Mouse (Mus musculus) forelimb bud, embryonic 11.5 days (tissue): ENCODE data around the gene Scmh1.
"Not testable (repeated sequence)": the region's sequence is repeated elsewhere in the genome, so short reads cannot be mapped to it uniquely, and the experiment has no call there.

ENCODE experiments used
- DNase-seq: peaks from one replicate; pipeline ENCODE4 v3.0.0-alpha.2; 2012; ENCODE audit warnings: low read depth, low spot score

Scmh1 gene

GRCm38 (mm10) chr4:120405144-120405805, at the start of gene Scmh1:
Scmh1 (plus strand) TSS chr4:120405281.
- peak; percentile 65 for DNase-seq

- DNase-seq, result no peak
These were observed 45.0 kb upstream of the Scmh1 start for GRCm38 (mm10) chr4:120360011-120360521.

- DNase-seq, result no peak
These were observed 40.4 kb upstream of the Scmh1 start for GRCm38 (mm10) chr4:120364729-120365128.

- DNase-seq, result no peak
These were observed 39.6 kb upstream of the Scmh1 start for GRCm38 (mm10) chr4:120365456-120365855.

GRCm38 (mm10) chr4:120368031-120368430, 37.0 kb upstream of the Scmh1 start:
- no peak for DNase-seq

- DNase-seq, result peak; percentile 57
These were observed 36.4 kb upstream of the Scmh1 start for GRCm38 (mm10) chr4:120368663-120369062.

GRCm38 (mm10) chr4:120369156-120369555, 35.9 kb upstream of the Scmh1 start:
- DNase-seq, result no peak

GRCm38 (mm10) chr4:120369861-120370366, 35.2 kb upstream of the Scmh1 start:
- DNase-seq, result no peak

- DNase-seq, result no peak
These were observed 32.2 kb upstream of the Scmh1 start for GRCm38 (mm10) chr4:120372838-120373237.

- DNase-seq, result no peak
These were observed 31.3 kb upstream of the Scmh1 start for GRCm38 (mm10) chr4:120373813-120374212.

- DNase-seq, result peak; percentile 81
These were observed 24.2 kb upstream of the Scmh1 start for GRCm38 (mm10) chr4:120380811-120381391.

GRCm38 (mm10) chr4:120385496-120385895, 19.6 kb upstream of the Scmh1 start:
- no peak for DNase-seq

GRCm38 (mm10) chr4:120387496-120387895, 17.6 kb upstream of the Scmh1 start:
- no peak for DNase-seq

- DNase-seq, result no peak
These were observed 17.1 kb upstream of the Scmh1 start for GRCm38 (mm10) chr4:120387968-120388367.

GRCm38 (mm10) chr4:120388998-120389542, 16.0 kb upstream of the Scmh1 start:
- DNase-seq, result no peak

GRCm38 (mm10) chr4:120389546-120389945, 15.5 kb upstream of the Scmh1 start:
- no peak for DNase-seq

GRCm38 (mm10) chr4:120391591-120391990, 13.5 kb upstream of the Scmh1 start:
- DNase-seq, result no peak

GRCm38 (mm10) chr4:120392341-120392740, 12.7 kb upstream of the Scmh1 start:
- no peak for DNase-seq

- peak; percentile 45 for DNase-seq
These were observed 12.3 kb upstream of the Scmh1 start for GRCm38 (mm10) chr4:120392748-120393147.

- no peak for DNase-seq
These were observed 4.8 kb upstream of the Scmh1 start for GRCm38 (mm10) chr4:120400251-120400650.

- not testable (repeated sequence) for DNase-seq
These were observed 3.0 kb upstream of the Scmh1 start for GRCm38 (mm10) chr4:120402105-120402504.

GRCm38 (mm10) chr4:120404247-120404646, 834 bp upstream of the Scmh1 start:
- no peak for DNase-seq

- DNase-seq, result peak; percentile 41
These were observed 320 bp upstream of the Scmh1 start for GRCm38 (mm10) chr4:120404778-120405143.
